Mouse (Mus musculus): ENCODE results near the gene Bdkrb2. TPM values are rescaled to one million over a fixed set of nuclear protein-coding genes. Genes with fewer than 3 reads are reported as not detected.

Gene Bdkrb2
- total RNA-seq, 2 experiments from 2014 or later: 1.2 to 2.2 TPM

DNA sequence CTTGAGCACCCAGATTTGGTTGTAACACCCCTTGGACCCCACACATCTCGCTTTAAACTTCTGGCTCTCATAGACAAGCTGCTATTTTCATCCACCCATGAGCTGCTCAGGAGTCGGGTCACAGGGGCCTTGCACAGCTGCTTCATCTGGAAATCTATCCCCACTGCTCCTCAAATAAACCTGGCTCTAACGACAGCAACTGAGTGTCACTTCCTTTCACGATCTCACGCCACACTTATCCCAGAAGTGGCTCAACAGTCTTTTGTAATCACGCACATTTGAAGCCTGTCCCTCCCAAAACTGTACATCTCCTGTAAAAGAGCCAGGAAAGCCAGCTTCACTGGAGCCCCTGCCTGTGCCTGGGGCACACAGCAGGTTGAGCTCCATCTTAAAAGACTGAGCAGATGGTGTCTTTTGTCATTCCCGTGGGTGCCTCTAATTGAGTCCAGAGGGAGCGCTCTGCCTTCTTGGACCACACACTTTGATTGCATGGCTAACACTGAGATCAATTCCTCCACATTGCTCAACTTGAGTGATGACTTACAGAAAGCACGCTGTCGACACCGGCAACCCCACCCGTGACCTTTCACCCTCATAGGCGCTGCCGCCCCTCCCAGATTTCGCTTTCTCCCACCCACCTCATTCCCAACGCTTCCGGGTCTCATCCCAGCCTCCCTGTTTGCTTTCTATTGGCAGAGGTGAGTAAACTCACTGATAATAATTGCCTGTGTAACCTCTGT lies 17.2 kb upstream of the Bdkrb2 start:
- intact Hi-C loops (cut with DNase I): no loop called here
- no peak for DNase-seq

DNA sequence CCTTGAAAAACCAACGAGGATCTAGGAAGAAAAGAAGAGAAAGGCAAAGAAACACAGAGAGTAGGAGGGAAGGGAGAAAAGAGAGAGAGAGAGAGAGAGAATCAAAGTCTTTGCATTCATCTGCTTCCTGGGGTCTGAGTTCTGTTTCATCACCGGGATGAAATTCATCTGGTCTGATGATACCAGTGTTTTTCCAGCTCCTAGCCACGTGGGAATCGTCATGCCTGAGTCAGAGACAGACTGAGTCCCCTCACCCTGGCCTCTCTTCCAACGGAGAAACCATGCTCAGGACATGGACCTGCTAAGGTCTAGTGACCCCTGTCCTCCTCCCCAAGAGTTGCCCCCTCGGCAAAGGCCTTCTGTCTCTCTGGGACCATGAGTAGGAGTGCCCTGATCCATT lies 16.5 kb upstream of the Bdkrb2 start:
- DNase-seq: no peak
- intact Hi-C loops (cut with DNase I): no loop called here

DNA sequence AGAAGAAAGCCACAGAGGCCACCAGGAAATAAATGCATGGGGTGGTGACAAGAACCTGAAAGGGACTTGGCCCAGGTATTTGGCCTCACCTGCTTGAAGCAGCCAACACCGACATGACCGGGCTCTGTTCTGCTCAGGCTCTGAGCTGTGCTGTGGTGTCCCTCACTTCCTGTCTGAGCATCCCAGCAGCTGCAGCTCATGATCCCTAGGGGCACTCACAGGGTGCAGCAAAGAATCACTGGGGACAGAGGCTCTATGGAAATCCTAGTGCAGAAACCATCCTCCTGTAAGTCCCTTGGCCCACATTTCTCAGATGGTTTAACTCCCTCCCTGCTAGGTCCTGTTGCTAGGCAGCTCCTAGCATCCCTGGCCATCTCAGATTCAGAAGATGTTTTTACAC lies 15.9 kb upstream of the Bdkrb2 start:
- intact Hi-C loops (cut with DNase I): no loop called here

DNA sequence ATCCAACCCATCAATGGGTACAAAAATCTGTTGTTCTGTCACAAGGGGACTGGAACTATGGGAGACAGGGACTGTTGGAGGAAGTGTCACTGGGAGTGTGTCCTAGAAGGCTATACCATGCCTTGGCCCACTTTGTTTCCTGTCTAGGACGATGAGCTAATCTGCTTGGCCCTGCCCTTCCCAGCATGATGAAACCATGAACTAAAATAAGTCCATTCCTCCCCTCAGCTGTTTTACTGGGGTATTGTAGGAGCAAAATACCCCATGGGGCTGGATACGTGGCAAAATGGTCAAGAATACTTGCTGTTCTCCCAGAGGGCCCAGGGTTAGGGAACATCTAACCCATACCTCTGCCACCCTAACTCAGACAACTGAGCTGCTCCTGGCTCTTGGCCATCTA lies 15.0 kb upstream of the Bdkrb2 start:
- no peak for DNase-seq
- intact Hi-C loops (cut with DNase I): no loop called here

More for the DNA sequence above, 15.9 kb upstream of the Bdkrb2 start:
- no peak for DNase-seq

DNA sequence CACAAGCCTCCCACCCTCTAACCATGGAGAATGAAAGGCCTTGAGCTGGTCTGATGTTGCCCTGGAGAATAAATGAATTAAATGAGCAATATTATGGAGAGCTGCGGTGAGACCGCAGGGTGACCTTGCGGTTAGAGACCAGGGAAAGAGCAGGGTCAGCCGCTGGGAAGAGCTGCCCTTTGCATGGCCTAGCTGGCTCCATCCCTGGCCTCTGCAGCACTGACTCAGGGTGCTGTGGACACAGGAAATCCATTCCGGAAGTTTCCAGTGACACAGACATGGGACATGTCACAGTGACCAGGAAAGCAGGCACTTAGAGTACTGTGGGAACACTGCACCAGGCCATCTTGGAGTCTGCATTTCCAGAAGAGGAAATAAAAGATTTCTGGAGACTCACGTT lies 14.1 kb upstream of the Bdkrb2 start:
- intact Hi-C loops (cut with DNase I): no loop called here

DNA sequence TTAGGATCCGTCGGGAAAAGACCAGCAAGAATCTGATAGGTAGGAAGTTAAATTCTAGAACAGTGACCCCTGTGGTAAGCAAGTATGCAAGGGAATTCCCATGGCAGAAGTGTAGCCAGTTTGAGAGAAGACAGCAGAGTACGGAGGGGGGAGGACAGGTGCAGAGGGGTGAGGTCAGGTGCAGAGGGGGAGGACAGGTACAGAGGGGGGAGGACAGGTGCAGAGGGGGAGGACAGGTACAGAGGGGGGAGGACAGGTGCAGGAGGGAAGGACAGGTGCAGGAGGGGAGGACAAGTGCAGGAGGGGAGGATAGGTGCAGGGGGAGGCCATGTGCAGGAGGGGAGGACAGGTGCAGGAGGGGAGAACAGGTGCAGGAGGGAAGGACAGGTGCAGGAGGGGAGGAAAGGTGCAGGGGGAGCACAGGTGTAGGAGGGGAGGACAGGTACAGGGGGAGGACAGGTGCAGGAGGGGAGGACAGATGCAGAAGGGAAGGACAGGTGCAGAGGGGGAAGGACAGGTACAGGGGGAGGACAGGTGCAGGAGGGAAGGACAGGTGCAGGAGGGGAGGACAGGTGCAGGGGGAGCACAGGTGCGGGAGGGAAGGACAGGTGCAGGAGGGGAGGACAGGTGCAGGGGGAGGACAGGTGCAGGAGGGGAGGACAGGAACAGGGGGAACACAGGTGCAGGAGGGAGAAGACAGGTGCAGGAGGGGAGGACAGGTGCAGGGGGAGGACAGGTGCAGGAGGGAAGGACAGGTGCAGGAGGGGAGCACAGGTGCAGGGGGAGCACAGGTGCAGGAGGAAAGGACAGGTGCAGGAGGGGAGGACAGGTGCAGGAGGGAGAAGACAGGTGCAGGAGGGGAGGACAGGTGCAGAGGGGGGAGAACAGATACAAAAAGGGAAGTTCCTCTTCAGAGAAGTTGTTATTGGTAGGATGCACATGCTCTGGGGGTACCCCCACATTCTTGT lies 12.9 kb upstream of the Bdkrb2 start:
- DNase-seq: no peak
- intact Hi-C loops (cut with DNase I): no loop called here

More for the DNA sequence above, 14.1 kb upstream of the Bdkrb2 start:
- DNase-seq: no peak

DNA sequence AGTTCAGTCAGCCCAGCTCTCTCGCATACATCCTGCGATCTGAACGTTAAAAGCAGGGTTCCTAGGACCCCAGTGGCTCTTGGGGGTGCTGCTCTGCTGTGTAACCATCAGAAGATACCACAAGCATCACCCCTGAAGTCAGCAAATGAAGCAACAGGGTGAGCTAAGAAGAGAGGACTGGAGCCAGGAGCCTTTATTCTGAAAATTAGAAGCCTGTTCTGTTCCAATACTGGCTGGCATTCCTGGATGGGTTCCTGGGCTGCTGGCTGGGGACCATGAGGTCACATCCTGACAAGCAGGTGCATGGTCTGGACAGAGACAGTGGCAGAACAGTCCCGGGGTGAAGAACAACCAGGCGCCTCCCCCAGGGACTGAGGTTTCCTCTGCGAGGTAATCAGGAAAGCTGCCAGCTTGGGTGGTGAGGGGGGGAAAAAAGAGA lies 11.5 kb upstream of the Bdkrb2 start:
- DNase-seq: no peak
- intact Hi-C loops (cut with DNase I): no loop called here

DNA sequence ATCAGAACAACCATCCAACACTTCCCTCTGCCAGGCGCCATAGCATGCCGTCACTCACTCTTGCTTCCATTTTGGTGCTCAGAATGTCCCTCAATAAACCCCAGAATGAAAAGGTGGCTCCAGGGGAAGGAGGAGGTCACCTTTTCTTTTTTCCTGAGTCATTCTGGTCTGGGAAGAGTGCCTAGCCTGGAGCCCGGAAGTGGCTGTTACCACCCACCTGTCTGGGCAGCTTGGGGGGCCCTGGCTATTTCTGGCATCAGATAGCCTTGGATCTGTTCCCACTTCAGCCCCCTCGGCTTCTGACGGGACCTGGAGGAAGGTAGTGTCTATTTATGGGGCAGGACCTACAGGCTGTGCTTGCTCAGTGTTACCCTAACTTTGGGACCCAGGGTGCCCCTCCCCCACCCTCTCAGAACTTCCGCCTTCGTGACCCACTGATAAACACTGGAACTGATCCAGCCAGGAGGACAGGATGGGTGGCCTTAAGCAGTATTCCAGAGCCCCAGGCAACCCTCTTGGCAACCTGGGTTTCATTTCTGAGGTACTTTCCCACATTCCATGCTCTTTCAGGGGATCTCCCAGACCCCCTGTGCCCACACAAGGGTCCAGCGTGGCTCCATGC lies 8.8 kb upstream of the Bdkrb2 start:
- intact Hi-C loops (cut with DNase I): no loop called here
- no peak for DNase-seq

DNA sequence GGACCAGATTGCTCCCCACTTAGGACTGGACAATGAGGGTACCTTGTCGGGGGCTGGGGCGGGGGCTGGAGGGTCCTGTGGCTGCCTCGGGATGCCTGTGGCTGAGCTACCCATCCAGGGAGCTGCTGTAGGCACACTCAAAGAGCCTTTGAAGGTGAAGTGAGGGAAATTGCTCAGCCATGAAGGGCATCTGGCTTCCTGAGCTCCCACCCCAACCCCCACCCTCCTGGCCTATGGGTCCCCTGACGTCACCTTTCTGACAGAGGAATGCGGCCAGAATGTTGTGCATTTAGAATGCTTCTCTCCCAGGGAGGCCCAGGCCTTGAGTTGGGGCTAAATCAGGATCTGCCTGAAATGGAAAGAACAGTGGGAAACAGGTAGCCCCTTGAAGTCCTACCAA lies 7.9 kb upstream of the Bdkrb2 start:
- no peak for DNase-seq
- intact Hi-C loops (cut with DNase I): no loop called here

DNA sequence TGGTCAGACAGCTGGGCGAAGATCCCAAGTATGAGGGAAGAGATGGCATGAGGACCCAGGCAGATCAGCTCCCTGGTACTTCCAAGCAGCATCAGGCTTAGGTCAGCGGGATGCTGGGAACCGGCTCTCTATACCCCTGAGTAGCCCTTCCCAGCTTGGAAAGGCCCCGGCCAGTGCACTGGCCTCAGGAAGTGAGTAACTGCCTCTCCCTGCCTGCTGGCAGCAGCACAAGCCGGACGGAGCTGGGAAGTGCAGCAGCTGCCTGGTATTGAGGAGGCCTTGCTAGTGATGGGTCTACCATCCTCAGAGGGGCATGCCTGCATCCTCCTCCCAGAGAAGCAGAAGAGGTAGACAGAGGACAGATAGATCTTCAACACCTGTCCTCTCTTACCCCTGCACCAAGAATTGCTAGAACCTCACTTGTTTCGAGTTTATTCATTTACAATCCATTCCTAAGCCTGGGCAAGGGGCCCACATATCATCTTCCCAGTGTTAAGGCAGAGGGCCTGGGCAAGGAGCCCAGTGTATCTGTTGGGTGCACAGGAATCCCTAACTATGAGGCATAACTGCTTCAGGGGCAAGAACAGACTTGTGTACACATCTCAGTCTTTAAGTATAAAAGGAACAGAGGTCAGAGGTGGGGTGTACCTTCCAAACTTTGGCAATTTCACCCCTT lies 5.6 kb upstream of the Bdkrb2 start:
- DNase-seq: peak; percentile 67 to 75
- intact Hi-C loops (cut with DNase I): no loop called here

DNA sequence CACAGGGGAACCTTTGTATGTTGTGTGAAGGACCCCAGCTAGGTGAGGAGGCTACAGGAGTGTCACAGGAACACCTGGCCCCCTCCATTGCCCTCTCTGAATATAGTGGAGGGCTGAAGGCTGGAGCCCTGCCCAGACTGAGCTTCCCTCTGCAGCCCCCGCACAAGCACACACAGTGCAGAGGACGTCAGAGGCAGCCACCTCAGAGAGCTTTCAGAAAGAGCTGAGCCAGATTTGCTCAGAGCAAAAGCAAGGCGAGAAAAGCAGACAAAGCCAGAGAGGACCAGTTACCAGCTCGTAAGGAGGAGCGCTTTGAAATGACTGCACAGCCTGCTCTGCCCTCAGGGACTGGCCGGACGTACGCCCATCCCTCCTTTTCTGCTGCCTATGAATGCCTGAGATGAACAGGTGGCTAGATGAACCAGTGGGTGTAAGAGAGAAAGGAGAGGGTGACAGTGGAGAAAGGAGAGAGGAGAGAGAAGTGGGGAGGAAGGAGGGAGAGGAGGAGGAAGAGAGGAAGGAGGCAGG lies 2.0 kb upstream of the Bdkrb2 start:
- no peak for DNase-seq
- intact Hi-C loops (cut with DNase I): loop anchor here (5.0 kb wide), 1 partner anchor 49 kb away; no protein-coding TSS in a partner anchor

DNA sequence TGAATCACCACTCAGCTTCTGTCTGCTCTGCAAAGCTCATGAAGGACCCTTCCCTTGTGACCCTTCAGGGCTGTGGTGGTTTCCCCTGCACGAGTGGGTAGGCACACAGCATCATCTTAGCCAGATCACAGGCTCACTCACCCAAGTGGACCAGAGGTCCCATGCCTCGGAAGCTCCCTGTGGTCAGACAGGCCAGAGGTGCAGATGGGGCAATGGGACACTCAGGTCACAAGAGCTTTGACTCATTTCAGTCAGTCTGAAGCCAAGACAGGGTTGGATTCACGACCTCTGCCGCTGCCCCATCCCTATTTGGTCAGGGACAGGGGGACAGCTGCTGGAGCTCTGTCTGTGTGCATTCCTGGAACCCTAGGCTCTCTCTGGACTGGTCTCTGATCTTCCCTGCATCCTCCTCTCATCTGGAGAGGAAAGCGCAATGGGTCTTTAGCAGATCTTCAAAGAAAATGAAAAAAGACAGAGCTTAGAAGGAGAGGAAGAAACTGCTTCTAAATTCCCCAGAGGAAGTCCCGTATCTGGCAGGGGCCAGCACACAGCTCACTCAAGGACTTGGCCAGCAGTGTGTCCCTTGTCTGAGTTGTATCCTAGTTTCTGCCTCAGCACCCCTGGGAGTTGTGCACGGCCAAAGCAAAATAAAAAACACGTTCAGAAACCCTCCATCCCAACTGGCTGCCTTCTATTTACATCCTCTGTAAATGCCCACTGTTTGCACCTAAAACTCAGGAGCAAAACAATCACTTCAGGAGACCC lies 788 bp upstream of the Bdkrb2 start:
- intact Hi-C loops (cut with DNase I): loop anchor here (2.0 to 5.0 kb wide), 2 partner anchors 23 to 50 kb away; no protein-coding TSS in a partner anchor
- DNase-seq: peak in 1 of 2 experiments; percentile 39

DNA sequence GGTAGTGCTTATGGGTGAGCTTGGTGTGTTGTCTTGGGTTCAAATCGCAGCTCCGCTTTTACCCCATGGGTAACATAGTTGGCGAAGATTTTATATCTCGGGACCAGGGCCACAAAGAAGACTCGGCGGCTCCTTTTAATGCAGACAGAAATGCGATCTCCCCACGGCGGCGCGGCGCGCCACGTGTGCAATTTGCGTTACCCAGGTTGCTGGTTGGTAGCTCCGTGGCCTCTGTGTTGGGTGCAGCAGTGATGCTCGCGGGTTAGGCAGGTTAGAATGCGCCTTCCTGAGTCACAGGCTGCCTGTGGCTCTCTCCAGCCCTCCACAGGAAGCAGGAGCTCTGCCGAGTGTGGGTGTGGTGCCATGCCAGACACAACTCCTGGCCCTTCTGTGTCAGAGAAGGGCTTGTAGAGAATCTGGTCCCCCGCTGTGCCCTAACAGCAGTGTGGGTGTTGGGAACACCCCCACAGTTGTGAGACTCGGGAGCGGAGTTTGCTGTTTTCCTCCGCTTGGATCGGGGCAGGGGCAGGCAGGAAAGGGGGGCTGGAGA lies 775 bp downstream of the Bdkrb2 start:
- no peak for DNase-seq
- intact Hi-C loops (cut with DNase I): loop anchor here (2.0 to 5.0 kb wide), 2 partner anchors 21 to 52 kb away; no protein-coding TSS in a partner anchor

DNA sequence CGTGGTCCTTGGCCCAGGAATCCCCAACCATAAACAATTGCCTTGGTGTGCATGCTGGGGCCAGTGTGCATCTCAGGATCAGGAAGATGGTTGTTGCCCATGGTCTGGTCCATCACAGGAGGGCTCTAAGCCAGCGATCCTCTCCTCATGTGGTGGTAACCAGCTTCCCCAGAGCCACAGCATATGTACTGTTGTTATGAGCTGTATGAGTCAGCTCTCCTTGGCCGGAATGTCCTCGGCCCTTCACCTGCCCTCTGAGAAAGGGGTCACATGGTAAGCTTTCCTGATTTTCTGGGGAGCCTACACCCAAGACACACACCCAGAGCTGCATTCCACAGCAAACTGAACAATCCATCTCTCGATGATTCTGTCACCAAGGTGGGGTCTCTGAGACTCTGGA lies 2.2 kb downstream of the Bdkrb2 start:
- intact Hi-C loops (cut with DNase I): no loop called here
- DNase-seq: no peak

DNA sequence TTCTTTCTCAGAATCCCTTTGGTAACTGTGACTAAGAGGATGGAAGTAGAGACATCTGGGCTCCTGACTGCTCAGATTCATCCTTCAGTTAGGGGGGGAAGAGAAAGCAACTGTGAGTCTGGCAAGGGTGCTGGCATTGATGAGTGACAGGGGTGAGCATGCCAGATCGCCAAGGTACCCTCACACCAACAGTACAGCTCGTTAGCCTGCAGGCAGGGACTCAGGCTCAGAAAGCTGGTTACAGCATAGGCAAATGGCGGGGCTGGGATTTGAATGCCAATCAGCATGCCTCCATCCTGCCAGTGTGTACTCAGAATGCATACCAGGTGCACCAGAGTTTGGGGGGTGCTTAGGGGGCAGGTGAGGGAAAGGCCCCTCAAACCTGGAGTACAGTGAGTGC lies 8.8 kb downstream of the Bdkrb2 start:
- intact Hi-C loops (cut with DNase I): no loop called here
- DNase-seq: no peak

DNA sequence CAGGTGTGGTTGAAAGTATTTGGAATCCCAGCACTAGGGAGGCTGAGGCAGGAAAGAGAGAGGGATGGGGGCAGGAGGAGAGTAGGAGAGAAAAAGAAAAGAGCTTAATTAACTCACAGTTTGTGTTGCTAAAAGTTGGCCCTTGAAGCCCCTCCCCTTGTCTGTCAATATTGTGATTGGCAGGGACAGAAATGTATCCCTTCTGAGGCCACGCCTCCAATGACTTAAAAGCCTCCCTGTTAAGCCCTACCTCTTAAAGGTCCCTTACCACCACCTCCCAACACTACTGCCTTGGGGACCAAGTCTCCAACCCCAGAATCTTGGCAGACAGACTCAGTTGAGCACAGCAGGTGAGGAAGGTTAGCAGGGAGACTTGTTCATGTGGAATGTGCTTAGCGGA lies 9.6 kb downstream of the Bdkrb2 start:
- no peak for DNase-seq
- intact Hi-C loops (cut with DNase I): no loop called here

DNA sequence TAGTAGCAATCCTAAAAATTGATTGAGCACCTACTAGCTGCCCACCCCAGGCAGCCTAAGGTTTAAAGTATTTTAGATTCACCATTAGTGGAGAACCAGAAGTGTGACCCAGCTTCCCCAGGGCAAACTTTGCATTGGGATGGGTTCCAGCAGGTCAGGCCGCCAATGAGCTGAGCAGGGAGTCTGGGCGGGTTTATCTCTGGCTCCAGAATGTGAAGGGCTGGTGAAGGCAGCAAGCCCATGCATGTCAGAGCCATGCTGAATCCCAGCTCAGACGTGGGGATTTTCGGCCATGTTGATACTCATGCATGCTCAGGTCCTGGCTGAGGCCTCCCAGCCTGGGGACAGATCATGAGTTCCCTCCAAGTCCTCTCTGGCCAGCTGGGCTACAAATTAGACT lies 11.3 kb downstream of the Bdkrb2 start:
- DNase-seq: no peak
- intact Hi-C loops (cut with DNase I): no loop called here

DNA sequence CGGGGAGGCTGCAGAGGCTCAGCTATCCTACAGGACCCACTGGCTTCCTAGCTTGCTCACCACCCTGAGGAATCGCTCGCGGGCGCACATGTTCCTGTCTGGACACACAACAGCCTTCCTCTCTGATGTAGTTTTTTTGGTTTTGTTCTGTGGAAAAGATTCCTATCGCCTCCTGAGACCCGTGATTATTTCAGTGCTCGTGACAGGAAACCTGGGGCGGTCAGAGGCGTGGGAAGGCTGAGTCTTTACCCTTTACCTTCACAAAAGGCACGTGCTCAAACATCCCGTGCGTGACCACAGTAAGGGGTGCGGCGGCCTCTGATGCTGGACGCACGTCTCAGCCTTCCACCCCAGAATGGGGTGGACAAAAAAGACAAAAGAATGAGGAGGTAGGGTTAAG lies 17.5 kb downstream of the Bdkrb2 start:
- DNase-seq: no peak
- intact Hi-C loops (cut with DNase I): loop anchor here (10.0 kb wide), 1 partner anchor 536 kb away; no protein-coding TSS in a partner anchor

DNA sequence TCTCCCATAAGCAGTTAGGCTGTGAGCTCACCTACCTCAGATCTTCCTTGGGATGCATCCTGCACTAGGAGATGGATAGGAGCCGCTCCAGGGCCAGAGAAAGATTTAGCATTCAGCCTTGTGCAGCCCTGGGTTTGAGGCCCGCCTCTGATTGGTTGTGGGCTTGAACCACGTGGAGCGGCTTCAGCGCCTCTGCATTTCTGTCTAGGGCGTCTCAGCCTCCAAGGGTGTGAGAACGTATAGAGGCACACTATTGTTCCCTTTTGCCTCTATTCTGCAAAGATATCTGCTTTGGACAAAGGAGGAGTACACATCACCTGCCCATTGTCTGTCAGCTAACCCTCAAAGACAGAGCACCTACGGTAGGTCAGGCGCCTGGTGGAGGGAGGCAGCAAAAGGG lies 19.5 kb downstream of the Bdkrb2 start:
- intact Hi-C loops (cut with DNase I): loop anchor here (10.0 kb wide), 1 partner anchor 538 kb away; no protein-coding TSS in a partner anchor
- no peak for DNase-seq

All from heart, postnatal 10 days (tissue).